Mouse (Mus musculus) skeletal muscle tissue, adult 2 months (tissue): ENCODE results near the gene Fto.

Experiments
- DNase-seq: peaks from one replicate; pipeline ENCODE4 v3.0.0-alpha.2; 2012; ENCODE audit warnings: low read depth, low spot score

Gene Fto

DNA sequence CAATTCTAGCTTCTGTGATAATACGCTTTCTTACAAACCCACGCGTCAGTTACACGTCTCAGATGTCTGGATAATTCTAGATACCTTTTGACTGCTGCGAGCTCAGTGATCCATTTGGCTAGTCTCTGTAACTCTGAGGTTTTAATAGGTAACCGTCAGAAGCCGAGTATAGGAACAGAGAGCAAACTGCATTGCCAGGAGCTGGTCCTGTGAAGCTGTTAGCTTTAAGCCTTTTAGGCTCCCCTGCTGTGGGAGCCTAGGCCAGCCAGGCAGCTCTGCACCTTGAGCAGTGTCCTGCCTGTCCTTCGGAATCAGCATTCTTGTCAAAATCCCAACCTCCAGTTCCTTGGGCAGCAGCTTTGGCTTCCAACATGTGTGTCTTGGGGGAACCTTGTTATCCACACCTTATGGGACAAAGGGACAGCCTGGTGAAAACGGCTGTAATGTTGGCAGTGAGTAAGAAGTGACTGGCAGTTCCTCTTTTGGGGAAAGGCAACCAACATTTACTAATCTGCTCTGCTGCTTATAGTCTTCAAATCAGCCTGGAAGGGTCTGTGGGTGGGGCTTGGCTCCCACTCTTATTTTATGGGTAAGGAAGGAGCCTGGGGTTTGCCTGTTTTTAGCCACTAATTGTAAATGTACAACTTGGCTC lies 77.2 kb downstream of the Fto start:
- no peak for DNase-seq

DNA sequence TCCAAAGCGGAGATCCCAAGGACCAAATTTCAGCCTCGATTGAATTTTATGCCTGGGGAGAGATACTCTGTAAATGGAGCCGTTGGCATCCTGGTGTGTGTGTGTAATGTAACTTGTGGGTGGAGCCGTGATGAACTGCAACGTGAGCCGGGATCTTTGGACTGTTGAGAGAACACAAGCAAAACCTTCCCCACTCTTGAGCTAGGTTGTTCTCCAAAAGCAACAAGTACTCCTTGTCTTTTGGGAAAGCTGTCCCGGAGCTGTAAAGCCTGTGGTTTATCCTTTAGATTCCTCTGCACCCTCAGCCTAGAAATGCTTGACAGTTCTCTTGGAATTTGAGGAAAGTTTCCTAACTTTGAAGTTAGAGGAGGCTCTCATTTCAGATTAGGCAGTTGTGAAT lies 78.9 kb downstream of the Fto start:
- DNase-seq, result peak; percentile 71

DNA sequence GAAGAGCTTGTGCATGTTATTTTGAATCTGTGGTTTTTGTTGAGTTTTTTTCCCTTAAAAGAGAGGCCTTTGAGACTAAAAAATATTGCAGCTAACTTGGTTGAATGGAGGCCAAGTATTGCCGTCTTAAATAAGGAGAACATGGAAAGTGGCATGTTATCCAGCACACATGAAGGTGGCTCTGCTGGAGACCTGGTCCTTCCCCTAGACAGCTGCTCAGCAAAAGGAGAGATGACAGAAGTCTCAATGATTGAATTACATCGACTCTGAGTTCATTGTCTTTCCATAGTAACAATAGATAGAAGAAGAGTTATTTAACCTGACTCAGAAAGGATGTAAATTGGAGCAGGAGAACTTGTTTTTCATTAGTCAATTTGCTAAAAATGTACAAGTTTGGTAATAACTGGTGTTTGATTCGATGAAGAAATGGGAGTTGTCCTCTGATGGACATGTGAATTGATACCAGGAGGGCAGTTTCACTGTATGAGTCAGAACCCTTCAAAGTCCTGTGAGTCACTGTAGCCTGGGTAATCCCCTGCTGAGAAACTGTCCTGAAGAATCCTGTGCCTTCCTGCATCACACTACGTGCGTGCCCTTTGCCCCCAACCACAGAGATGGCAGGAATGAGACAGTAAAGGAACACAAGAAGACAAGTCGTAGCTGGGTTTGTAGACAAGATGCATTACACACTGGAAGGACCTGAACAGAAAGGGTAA lies 82.2 kb downstream of the Fto start:
- no peak for DNase-seq

DNA sequence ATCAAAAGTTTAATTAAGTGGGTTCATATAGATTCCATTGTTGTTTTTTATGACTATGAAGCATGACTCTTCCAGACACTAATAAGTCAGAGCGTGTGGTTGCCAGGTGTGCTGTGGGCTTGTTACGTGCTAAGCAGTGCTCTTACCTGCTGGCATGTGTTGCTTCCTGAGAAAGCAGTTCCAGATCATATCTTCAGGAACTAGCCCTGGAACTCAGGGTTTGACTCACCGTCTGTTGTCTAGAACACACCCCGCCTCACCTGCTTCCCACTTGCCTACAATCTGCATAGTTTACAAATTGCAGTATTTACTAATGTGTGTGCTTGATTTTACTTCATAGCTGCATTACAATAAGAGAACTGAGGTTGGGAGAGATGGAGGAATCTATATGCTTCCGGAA lies 84.7 kb downstream of the Fto start:
- DNase-seq, result no peak

DNA sequence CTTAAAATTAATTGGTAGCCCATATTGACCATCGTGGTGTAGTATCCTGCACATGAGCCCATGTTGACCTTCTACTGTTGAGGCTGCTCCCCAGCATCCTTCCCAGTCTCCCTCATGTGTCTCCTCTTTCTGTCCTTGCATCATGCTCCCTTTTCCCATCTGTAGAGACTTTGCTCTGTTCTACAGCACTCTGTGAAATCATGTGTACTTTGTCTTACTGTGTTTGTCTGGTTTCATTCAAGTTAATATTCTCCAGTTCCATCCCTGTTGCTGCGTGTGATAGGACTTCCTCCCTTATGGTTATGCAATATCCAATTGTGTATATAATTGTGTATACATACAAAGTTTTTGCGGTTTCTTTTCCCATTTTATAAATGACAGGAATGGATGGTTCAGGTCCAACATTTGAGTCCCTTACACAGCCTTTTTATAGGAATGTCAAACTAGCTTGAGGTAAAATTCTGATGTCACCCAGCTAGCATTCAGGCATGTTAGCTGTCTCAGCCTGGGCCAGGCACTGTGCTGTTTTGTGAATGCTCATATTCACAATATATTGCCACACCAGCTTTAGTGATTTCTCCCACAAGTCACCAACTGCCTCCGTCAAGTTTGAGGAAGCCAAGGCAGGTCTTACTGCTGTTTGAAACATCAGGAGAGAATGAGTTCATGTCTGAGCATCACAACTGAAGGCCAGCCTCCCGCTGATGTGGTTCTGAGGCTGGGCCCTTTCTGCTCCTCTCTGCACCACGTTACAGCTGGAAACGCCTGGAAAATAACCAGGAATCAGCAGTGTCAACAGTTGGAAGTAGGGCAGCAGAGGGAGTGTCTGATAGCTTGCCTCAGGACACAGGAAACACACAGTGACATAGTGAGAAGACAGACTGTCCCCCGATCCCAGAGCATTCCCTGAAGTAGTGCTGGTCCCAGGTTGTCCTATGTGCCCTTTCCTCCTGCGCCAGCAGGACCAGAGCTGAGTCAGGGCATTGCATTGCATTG lies 90.0 kb downstream of the Fto start:
- peak; percentile 40 for DNase-seq

DNA sequence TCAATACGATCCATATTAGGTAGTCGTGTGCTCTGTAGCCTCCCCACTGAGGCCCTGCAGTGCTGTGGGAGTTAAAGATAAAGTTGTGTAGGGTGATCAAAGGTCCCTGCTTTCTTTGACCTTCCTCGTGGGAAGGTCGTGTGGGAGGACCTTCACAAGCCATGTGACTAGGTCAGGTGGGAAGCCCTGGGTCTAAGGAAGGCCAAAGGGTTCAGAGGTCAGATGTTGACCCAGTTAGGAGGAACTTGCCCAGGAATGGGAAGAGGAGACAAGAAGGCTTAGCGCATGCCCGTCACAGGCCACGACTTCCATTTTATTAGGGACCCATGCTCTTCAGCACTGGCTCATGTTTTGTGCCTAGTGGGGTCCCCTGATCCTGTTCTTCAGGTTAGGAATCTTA lies 91.0 kb downstream of the Fto start:
- no peak for DNase-seq

DNA sequence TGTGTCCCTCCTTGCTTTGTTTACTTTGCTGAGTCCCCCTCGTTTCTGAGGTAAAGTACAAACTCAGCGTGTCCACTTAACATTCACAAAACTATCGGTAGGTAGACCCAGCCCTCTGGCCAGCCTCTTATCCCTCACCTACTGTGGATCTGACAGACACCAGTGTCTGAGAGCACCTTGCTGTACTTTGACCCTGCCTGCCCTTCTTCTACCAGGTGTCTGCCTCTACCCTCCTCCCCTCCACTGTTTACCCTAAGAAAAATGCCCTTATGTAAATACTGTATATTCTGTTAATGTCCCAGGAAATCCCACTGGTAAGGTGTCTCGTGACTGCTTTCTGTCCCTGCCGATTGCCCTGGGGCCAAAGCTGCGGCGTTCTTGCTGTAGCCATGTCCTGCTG lies 91.8 kb downstream of the Fto start:
- DNase-seq, result no peak

DNA sequence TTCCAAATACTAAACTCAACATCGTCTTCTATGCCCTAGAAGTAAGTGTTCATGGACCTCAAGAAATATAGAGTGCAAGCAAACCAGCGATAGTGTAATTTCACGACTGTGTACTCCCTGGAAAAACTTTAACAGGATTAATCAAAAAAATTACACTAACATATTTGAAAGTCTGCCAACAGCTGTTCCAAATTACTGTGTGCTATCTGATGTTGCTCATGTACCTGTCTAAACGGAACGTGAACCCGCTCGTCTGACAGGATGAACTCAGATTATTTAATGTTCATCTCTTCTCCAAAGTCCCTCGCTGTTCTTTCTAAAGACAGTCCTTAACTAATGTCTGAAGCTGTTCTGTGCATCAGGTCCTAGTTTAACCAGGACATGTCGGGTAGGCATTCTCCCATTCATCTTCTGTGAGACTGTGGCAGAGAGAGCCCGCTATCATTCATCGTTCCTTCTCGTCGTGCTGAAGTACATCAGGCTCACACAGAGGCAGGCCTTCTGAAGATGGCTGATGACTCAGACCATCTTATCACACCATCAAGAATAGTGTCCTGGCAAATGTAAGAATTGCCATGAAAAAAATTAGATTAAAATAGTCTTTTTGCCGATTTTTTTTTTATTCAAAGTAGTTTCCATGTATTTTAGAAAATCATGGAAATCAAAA lies 93.4 kb downstream of the Fto start:
- no peak for DNase-seq

DNA sequence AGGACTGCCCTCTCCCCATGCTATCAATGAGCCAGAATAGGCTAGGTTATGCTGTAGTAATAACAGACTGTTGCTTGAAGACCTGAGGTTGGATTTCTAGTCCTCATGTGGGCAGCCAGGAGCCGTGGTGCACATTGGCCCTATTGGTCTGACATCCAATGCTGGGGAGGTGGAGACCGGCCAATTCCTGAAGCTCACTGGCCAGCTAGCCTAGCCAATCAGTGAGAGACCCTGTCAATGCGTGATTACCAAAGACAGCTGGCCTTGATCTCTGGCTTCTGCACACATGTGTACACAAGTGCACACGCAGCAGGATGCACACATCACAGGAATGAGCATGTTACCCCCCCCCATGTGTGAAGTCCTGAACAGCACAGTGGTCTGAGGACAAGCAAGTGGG lies 94.6 kb downstream of the Fto start:
- peak; percentile 48 for DNase-seq

DNA sequence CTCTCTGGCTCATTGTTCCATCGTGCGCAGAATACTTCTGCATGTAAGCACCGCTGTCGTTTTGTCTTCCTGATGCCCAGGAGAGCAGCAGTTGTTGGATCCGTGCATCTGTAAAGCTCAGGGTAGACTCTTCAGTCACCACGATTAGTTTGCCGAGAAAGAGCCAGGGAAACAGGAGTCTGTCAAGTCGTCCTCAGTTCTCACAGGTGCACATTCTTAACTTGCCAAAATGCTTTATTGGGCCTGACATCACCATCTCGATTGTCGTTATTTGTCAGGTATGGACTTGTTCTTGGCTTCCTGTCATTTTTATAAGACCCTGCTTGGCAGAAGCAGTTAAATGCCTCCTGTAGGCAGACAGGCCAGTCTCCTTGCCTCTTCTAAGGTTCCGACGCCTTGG lies 96.7 kb downstream of the Fto start:
- no peak for DNase-seq

DNA sequence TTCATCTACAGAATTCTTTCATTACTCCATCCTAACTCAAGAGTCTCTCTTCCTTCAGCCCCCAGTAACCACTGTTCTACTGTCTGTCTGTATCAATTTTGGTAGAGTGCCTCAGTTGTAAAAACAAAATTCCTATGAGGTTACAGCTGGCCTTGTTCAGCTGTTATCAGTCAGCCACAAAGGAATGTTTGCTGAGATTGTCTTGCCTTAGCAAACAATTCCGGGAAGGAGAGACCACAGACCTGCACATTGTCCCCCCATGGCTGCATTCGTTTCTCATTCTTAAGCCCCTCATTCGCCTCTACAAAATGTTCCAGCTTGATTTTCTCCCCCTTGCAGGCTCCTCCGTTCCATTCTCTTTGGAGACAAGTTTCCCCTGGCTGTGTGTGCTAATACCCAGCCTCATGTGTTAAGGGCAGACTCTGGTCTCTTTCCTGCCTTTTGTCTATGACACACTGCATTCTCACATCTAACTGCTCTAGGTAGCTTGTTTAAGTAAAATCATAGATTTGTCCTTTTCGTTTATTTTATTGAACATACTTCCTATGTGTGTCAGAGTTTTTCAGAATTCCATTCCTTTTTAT lies 111.3 kb downstream of the Fto start:
- DNase-seq, result no peak

DNA sequence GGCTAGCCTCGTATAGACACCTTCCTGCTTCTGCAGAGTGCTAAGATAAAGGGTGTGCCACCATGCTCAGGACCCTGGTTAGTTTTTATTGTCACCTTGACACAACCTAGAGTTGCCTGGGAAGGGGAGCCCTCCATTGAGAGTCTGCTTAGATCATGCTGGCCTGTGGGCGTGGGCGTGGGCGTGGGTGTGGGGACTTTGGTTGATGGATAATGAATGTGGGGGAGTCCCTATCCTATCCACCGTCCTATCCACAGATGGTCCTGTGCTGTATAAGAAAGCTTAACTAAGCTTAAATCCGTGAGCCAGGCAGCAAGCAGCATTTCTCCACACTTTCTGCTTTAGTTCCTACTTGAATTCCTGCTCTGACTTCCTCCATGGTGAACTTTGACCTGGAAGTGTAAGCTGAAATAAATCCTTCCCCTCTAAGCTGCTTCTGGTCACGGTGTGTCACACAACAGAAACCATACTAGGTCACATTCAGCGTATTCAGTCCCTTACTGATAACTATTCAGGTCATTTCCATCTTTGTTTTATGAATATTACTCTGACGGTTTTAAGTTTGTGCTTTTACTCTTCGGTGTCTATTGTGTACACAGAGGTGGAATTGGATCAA lies 112.0 kb downstream of the Fto start:
- no peak for DNase-seq

DNA sequence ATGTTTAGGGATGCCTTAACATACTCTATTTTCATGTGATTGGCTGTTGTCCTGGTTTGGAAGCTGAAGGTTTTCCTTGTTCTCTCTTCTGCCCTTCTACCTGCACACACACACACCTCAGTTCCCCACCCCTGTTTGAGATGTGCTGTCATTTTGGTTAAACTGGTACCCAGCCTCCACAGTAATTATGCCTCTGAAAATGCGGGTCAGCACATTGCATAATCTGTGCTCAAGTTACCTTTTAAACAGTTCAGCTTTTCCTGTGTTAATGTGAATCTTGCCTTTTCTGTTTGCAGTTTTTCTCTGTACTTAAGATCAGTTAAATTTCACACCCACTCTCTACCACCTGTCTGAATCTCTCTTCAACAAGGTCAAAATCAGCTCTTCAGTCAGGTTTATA lies 113.2 kb downstream of the Fto start:
- DNase-seq, result no peak

DNA sequence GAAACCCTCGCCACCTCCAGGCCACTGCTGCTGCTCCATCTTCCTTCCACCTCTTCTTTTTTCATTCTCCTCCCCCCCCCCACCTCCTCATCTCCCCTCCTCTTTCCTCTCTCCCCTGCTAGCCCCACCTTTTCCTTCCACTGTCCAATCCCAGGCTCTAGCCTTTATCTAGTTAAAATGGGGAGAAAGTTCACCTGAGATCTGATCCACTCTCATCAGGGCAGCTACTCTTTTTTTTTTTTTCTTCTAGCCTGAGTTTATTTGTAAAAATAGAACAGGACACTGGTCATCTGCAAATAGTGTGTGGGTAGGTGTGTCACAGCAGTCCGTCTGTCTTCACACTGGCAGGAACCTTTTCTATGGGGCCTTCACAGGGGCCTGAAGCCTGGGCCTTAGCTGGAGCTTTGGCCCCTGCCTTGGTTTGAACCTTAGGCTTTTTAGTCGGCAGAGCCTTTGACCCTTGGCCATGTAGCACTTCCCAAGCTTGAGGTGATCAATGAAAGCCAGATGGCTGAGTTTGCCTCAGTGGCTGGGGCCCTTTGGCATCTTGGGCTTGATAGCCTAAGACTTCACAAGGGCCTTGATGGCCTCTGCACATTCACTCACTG lies 117.1 kb downstream of the Fto start:
- DNase-seq, result no peak

DNA sequence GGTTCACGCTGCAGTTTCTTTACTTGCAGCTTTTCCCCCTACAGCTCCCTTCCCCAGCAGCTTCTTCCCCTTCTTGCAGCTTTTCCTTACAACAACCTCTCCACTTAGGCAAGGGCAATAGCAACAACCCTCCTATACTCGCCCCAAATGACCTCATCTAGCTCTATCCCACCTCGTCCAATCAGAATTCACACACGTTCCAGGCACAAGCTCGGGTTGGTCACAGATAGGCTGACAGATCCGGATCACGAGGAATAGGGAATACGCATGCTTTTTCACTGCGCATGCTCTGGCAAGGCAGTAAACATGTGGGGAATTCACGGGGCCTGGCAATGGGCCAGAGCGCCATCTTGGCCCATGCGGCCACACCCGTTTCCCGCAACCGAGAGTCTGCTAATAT lies 122.7 kb downstream of the Fto start:
- no peak for DNase-seq

DNA sequence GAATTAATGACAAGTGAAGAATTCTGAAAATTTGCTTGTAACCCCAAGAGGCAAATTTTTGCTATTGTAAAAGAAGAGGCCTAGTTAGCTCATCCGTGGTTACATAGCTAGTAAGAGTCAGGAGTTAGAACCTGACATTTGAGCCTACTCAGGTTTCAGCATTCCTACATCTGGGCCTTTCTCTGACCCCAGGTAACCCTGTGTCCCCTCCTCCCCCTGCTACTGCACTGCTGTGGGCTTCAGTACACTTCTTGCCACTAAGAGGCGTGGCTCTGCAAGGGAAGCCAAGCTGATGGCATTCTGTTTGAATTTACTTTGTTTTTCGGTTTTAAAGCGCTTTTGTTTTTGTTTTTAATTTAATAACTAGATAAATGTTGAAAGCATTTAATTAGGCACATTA lies 130.6 kb downstream of the Fto start:
- DNase-seq, result peak; percentile 81

DNA sequence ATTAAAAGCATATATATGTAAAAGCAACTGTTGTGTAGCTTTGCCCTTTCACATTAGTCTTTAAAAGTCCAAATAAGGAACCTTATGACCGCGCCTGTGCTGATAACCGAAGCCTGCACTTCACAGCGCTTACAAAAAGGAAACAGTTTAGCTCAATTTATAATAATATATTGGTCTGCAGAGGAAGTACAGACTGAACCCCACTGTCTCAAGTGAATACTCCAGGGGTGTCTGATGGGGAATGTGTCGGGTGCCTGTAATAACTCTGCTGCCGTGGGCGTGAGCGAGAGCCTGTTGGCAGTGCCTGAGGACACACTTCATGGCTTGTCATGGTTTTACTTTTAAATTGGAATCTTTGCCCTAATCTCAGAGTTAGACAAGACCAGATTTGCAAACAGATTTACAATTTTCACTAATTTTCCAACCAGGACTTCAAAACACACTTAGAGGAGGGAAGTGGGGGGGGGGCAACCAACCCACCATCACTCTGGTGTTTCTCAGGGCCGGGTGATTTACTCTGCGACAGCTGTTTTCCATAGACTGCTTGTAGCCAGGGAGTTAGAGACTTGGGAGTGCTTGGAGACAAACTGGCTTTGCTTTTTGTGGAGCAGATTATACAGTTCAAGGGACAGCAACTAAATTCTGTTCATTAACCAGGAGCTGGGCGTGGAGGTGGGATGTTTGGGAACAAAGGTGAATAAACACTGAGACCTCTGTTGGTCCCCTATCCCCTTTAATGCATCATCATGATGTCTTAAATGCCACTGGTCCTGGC lies 131.5 kb downstream of the Fto start:
- no peak for DNase-seq

DNA sequence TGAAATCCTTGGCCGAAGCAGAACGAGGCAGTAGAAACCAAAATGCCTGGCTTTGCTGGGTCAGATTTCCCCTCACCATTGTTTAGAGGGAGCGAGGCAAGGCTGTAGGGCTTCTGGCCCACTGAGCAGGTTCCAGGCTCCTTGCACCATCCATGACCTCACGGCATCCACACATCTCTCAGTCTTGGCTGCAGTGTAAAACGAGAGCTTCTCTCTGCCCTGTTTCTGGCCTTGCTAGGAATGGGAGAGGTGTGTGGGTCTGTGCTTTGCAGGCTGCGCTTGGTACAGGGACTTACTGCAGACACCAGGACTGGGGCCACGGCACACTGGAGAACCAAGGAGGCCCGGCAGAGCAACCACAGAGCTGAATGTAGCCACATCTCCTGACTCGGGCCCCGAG lies 132.2 kb downstream of the Fto start:
- DNase-seq, result no peak

DNA sequence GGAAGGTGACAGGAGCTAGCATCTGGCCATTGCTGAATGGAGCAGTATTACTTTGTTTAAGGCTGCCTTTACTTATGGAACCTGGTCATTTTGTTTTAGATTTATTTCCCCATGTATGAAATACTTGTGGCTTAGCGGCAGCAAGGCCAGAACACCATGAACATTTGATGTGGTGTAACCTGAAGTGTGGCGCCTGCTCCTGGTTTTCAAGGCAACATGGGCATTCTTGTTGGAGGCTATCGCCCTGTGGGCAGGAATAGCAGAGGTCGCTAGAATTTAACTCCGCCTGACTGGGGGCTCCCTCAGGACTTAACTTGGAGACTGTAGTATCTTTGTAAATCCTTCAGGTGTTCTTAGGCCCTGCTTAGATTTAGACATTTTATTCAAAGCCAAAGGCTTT lies 132.7 kb downstream of the Fto start:
- DNase-seq, result no peak
